Mouse (Mus musculus) kidney, embryonic 15.5 days (tissue): ENCODE results near the gene Lrig2. TPM values are rescaled to one million over a fixed set of nuclear protein-coding genes. Genes with fewer than 3 reads are reported as not detected.
A peak's percentile ranks its signal among the peaks of the same experiment; 100 is the strongest.

Experiments used
- ATAC-seq: fragments of 200-750 bp; cut with Nextera tagmentation; replicated peaks from 2 replicates; pipeline ENCODE4 v1.8.0; 2017; ENCODE audit warnings: moderate TSS enrichment; ENCODE audit not compliant: low FRiP score
- H3K27ac ChIP-seq: fragments of 300-500 bp; sonication (generic); 2 replicates; pipeline ENCODE4 v1.5.1; 2015; ENCODE audit warnings: mild to moderate bottlenecking, inconsistent platforms
- H3K27me3 ChIP-seq: fragments of 300-500 bp; sonication (generic); 2 replicates; pipeline ENCODE4 v1.6.1; 2015; ENCODE audit warnings: inconsistent platforms
- H3K36me3 ChIP-seq: fragments of 300-500 bp; sonication (generic); 2 replicates; pipeline ENCODE4 v1.6.1; 2015; ENCODE audit warnings: inconsistent platforms
- H3K4me1 ChIP-seq: fragments of 300-500 bp; sonication (generic); 2 replicates; pipeline ENCODE4 v1.6.1; 2015; ENCODE audit warnings: inconsistent platforms
- H3K4me2 ChIP-seq: fragments of 300-500 bp; sonication (generic); 2 replicates; pipeline ENCODE4 v1.6.1; 2015; ENCODE audit warnings: moderate library complexity, mild to moderate bottlenecking, inconsistent platforms
- H3K4me3 ChIP-seq: fragments of 300-500 bp; sonication (generic); replicated peaks from 2 replicates; pipeline ENCODE4 v1.5.1; 2015; ENCODE audit warnings: mild to moderate bottlenecking, inconsistent platforms
- H3K9ac ChIP-seq: fragments of 300-500 bp; sonication (generic); 2 replicates; pipeline ENCODE4 v1.6.1; 2015; ENCODE audit warnings: mild to moderate bottlenecking, inconsistent platforms
- H3K9me3 ChIP-seq: fragments of 300-500 bp; sonication (generic); replicated peaks from 2 replicates; pipeline ENCODE4 v1.6.1; 2016; ENCODE audit warnings: inconsistent platforms
- WGBS: fragments of 180-500 bp; shearing (Covaris S2); methylation state at CpG from one replicate; pipeline ENCODE4 v1.1.7; 2015; ENCODE audit warnings: mixed read lengths; 5-methylcytosine and 5-hydroxymethylcytosine counted together
- polyA plus RNA-seq: library from polyadenylated mRNA; unstranded; fragments of >200 nt; fragmentation: Nextera tagmentation; extraction: Ambion mirVana; gene quantifications from 2 replicates; pipeline ENCODE4 v1.2.1, GENCODE M21; 2015

Gene Lrig2
- polyA plus RNA-seq, 1 experiment from 2014 or later = 16.9 TPM

GRCm38 (mm10) chr3:104396067-104396735 is 115.5 kb downstream of the Lrig2 start:
- no peaks in the 10 kb centered on the region for H3K36me3 ChIP-seq
- H3K4me1 ChIP-seq = no peaks in the 10 kb centered on the region
- H3K4me3 ChIP-seq = no peak overlapping the region
- no peaks in the 10 kb centered on the region for H3K9me3 ChIP-seq
- ATAC-seq = no peak
- H3K4me2 ChIP-seq = no peak overlapping the region
- no peak overlapping the region for H3K27ac ChIP-seq
- H3K9ac ChIP-seq = no peak overlapping the region
- H3K27me3 ChIP-seq = no peaks in the 10 kb centered on the region
- WGBS = 72% methylated on average over 11 of the region's 11 CpGs

DNA sequence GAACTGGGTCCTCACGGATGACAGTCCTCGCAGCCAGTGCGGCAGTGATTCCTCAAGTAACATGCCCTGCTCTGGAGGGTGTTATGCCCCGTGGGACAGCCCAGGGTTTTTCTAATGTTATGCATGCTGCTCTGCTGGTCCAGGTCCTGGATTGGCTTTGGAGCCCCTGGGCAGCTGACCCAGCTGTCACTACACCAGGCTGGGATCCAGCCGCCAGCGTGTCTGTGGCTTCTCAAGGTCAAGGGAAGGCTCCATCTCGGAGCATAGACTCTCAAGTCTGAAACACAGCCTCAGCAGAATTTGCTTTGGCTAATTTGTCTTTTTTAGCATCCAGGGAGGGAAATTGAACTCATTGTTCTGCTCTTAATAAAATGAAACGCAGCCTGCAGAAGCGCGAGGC is 121.6 kb downstream of the Lrig2 start:
- ATAC-seq = no peak
- Histone ChIP-seq H3K4me3 (no peak overlapping the region), H3K27ac (no peak overlapping the region), H3K9me3 (no peaks in the 10 kb centered on the region), H3K9ac (no peak overlapping the region), H3K4me2 (no peak overlapping the region), H3K36me3 (no peaks in the 10 kb centered on the region), H3K4me1 (peaks cover 7% of the 10 kb centered on the region; the same call in 1 of the 2 replicates), H3K27me3 (no peaks in the 10 kb centered on the region)
- 49% methylated on average over 10 of the region's 10 CpGs for WGBS

DNA sequence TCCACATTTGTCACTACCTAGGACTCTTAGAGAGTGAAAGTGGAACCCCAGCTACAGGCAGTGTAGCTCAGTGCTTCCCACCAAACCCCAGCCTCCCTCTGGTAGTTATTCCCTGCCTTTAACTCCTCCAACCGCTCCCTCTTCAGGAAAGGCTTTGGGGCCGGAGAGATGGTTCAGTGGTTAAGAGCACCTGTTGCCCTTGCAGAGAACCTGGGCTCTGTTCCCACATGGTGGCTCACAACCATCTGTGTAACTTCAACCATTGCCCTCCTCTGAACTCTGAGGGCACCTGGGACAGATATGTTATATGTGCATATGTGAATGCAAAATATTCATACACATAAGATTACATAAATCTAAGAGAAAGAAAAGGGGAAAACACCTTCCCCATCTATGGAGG is 122.3 kb downstream of the Lrig2 start:
- 77% methylated on average over 2 of the region's 2 CpGs for WGBS
- Histone ChIP-seq H3K4me2 (no peak overlapping the region), H3K9ac (no peak overlapping the region), H3K27me3 (no peaks in the 10 kb centered on the region), H3K4me1 (peaks cover 7% of the 10 kb centered on the region; the same call in 1 of the 2 replicates), H3K9me3 (no peaks in the 10 kb centered on the region), H3K36me3 (no peaks in the 10 kb centered on the region), H3K4me3 (no peak overlapping the region), H3K27ac (no peak overlapping the region)
- no peak for ATAC-seq

DNA sequence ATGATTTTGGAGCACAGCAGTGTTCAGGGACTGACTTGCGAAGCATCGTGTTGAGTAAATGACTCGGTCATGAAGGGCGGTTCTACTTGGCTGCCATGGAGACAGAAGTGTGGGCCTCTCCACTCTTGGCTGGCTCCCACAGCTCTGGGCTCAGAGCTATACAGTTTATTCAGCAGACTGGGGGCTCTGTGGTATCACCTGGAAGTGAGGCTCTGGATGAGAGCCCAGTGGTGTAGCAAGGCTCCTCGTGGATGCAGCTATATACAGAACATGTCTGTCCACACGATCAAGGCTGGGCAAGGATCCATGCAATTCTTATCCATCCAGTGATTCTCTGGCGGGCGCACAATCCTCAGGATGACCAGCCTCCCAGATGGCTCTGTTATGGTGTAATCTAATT is 126.1 kb downstream of the Lrig2 start:
- H3K4me1 ChIP-seq = peaks cover 13% of the 10 kb centered on the region
- H3K4me3 ChIP-seq = no peak overlapping the region
- no peak overlapping the region for H3K27ac ChIP-seq
- H3K9me3 ChIP-seq = no peaks in the 10 kb centered on the region
- H3K27me3 ChIP-seq = no peaks in the 10 kb centered on the region
- ATAC-seq = no peak
- no peak overlapping the region for H3K9ac ChIP-seq
- no peaks in the 10 kb centered on the region for H3K36me3 ChIP-seq
- WGBS = 70% methylated on average over 8 of the region's 8 CpGs
- no peak overlapping the region for H3K4me2 ChIP-seq

- H3K9ac ChIP-seq = no peak overlapping the region
- WGBS = 52% methylated on average over 9 of the region's 9 CpGs
- no peaks in the 10 kb centered on the region for H3K9me3 ChIP-seq
- ATAC-seq = no peak
- no peak overlapping the region for H3K27ac ChIP-seq
- peaks cover 7% of the 10 kb centered on the region for H3K4me1 ChIP-seq
- no peak overlapping the region for H3K4me2 ChIP-seq
- H3K36me3 ChIP-seq = no peaks in the 10 kb centered on the region
- no peak overlapping the region for H3K4me3 ChIP-seq
- no peaks in the 10 kb centered on the region for H3K27me3 ChIP-seq
These were observed 127.9 kb downstream of the Lrig2 start for GRCm38 (mm10) chr3:104383681-104384341.

- no peak overlapping the region for H3K4me2 ChIP-seq
- H3K27ac ChIP-seq = no peak overlapping the region
- no peaks in the 10 kb centered on the region for H3K27me3 ChIP-seq
- 83% methylated on average over 3 of the region's 3 CpGs for WGBS
- no peaks in the 10 kb centered on the region for H3K9me3 ChIP-seq
- 0 out of 2 replicates have a peak, but pooled peaks cover 7% of the 10 kb centered on the region for H3K4me1 ChIP-seq
- no peak overlapping the region for H3K4me3 ChIP-seq
- no peaks in the 10 kb centered on the region for H3K36me3 ChIP-seq
- ATAC-seq = no peak
- no peak overlapping the region for H3K9ac ChIP-seq
These were observed 133.5 kb downstream of the Lrig2 start for GRCm38 (mm10) chr3:104378228-104378627.

DNA sequence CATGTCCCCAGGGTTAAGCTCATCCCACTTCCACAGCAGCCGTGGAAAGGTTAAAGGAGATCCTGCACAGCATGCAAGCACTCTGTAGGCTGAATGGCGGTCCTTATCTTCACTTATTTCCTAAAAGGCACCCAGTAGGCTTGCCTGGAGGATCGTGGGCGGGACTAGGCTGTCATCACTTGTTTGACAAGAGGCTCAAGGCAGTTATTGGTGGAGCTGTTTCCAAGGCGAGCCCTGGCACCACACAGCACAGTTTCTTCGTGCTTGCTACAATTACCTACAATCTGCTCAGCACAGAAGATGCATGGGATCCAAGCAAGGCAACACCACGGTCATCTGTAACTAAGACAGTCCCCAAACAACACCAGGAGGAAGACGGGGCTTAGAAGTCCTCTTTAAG is 137.8 kb downstream of the Lrig2 start:
- no peak overlapping the region for H3K4me3 ChIP-seq
- H3K9ac ChIP-seq = no peak overlapping the region
- no peaks in the 10 kb centered on the region for H3K9me3 ChIP-seq
- H3K36me3 ChIP-seq = no peaks in the 10 kb centered on the region
- no peak overlapping the region for H3K4me2 ChIP-seq
- H3K27ac ChIP-seq = no peak overlapping the region
- H3K27me3 ChIP-seq = no peaks in the 10 kb centered on the region
- 81% methylated on average over 8 of the region's 8 CpGs for WGBS
- no peak for ATAC-seq
- H3K4me1 ChIP-seq = 0 out of 2 replicates have a peak, but pooled peaks cover 7% of the 10 kb centered on the region

DNA sequence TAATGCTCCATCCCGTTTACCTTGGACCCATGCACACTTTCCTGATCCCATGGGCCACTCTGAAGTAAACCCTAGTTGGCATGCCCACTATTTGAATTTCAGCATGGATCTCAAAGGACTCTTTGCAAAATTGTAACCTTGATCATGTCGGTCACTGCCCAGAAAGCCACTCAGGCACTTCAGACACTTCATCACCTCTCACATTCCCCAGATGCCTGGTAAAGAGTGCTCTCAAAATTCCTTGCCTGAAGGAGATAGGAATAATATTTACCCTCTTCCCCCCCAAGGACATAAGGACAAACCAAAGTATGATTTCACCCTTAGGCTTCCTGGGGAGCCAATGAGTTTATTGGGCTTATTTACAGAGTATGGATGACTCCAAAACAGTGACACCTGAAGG is 139.3 kb downstream of the Lrig2 start:
- H3K27me3 ChIP-seq = no peaks in the 10 kb centered on the region
- no peak overlapping the region for H3K4me3 ChIP-seq
- H3K9me3 ChIP-seq = no peaks in the 10 kb centered on the region
- ATAC-seq = no peak
- no peaks in the 10 kb centered on the region for H3K36me3 ChIP-seq
- H3K9ac ChIP-seq = no peak overlapping the region
- H3K4me1 ChIP-seq = 0 out of 2 replicates have a peak, but pooled peaks cover 7% of the 10 kb centered on the region
- H3K27ac ChIP-seq = no peak overlapping the region
- WGBS = 83% methylated on average over 2 of the region's 2 CpGs
- no peak overlapping the region for H3K4me2 ChIP-seq

- Histone ChIP-seq H3K4me2 (no peak overlapping the region), H3K4me1 (no peaks in the 10 kb centered on the region), H3K9ac (no peak overlapping the region), H3K27me3 (no peaks in the 10 kb centered on the region), H3K4me3 (no peak overlapping the region), H3K27ac (no peak overlapping the region), H3K9me3 (no peaks in the 10 kb centered on the region), H3K36me3 (no peaks in the 10 kb centered on the region)
- ATAC-seq = no peak
- WGBS = 62% methylated on average over 2 of the region's 2 CpGs
These were observed 143.8 kb downstream of the Lrig2 start for GRCm38 (mm10) chr3:104367912-104368311.

DNA sequence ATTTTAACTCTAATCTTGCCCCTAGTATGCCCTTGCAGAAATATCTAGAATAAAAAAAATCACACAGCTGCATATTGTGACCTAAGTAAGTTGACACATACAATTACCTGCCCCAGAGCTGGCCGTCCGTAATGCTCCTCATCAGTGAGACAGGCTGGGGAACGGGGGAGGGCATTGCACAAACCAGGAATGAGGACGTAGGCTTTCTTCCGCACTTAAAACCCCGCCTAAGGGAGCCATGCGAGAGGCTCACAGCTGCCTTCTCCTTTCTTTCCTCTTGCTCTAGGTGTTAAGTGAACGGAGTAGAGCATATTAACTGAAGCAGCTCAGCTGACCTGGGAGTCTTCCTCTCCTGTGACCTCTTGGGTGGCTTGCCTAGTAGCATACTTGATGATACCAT is 149.9 kb downstream of the Lrig2 start:
- 59% methylated on average over 8 of the region's 8 CpGs for WGBS
- no peak for ATAC-seq
- Histone ChIP-seq H3K4me1 (peaks cover 18% of the 10 kb centered on the region), H3K4me2 (no peak overlapping the region), H3K9me3 (no peaks in the 10 kb centered on the region), H3K4me3 (no peak overlapping the region), H3K27ac (no peak overlapping the region), H3K27me3 (no peaks in the 10 kb centered on the region), H3K36me3 (no peaks in the 10 kb centered on the region), H3K9ac (no peak overlapping the region)

DNA sequence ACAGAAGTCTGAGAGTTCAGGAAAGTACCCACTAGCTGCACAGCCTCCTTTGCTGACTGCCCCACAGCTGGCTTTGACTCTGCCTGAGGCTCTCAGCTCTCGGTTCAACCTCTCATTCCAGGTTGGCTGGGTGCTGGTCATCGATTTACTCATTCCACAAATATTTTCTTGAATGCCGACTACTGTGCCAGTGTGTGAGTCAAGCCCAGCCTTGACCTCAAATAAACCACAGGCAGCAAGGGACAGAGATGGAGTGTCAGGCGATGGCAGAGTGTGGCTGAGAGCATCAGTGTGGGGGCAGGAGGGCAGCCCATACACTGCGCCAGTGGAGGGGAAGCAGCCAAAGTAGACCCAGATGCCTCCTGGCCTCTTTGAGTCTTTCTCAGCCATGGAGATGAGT is 151.4 kb downstream of the Lrig2 start:
- Histone ChIP-seq H3K4me1 (peaks cover 18% of the 10 kb centered on the region), H3K9ac (no peak overlapping the region), H3K4me2 (no peak overlapping the region), H3K9me3 (no peaks in the 10 kb centered on the region), H3K27me3 (no peaks in the 10 kb centered on the region), H3K4me3 (no peak overlapping the region), H3K36me3 (no peaks in the 10 kb centered on the region), H3K27ac (0 out of 2 replicates have a peak overlapping the region, but pooled peaks have one; percentile 48)
- 55% methylated on average over 5 of the region's 5 CpGs for WGBS
- ATAC-seq = no peak

GRCm38 (mm10) chr3:104359225-104360135 is 152.2 kb downstream of the Lrig2 start:
- 44% methylated on average over 8 of the region's 8 CpGs for WGBS
- peak; percentile 78 for ATAC-seq
- Histone ChIP-seq H3K27ac (peak overlapping the region; percentile 48; the same call in 1 of the 2 replicates), H3K4me2 (no peak overlapping the region), H3K36me3 (no peaks in the 10 kb centered on the region), H3K9ac (no peak overlapping the region), H3K4me1 (peaks cover 18% of the 10 kb centered on the region), H3K27me3 (no peaks in the 10 kb centered on the region), H3K4me3 (no peak overlapping the region), H3K9me3 (no peaks in the 10 kb centered on the region)
